Mouse (Mus musculus) c-Kit-positive CD71-negative TER-119-negative erythroid progenitor cells, embryonic 14.5 days (primary cell): ENCODE measurements around the gene Lrrc30.

Experiments used
- DNase-seq: peaks from one replicate; pipeline ENCODE4 v3.0.0-alpha.2; 2013; ENCODE audit warnings: low read depth

Gene Lrrc30

DNA sequence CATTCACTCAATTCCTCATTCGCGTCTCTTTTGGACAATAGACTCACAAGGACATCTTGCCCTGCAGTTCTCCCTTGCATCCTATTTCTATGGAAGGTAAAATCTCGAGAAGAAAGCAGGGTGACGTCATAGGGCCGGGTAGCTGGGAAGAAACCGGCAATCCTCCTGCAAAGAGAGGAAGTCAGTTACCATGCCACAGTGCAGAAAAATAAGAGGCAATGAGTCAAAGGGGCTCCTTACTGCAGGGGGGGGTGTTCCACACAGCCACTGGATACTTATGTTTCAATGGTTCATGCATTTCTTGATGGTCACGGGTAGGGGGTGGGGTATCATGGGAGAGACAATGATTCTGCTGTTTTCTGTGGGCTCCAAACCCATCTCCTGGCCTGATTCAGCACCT lies 49.1 kb downstream of the Lrrc30 start:
- DNase-seq, result no peak

DNA sequence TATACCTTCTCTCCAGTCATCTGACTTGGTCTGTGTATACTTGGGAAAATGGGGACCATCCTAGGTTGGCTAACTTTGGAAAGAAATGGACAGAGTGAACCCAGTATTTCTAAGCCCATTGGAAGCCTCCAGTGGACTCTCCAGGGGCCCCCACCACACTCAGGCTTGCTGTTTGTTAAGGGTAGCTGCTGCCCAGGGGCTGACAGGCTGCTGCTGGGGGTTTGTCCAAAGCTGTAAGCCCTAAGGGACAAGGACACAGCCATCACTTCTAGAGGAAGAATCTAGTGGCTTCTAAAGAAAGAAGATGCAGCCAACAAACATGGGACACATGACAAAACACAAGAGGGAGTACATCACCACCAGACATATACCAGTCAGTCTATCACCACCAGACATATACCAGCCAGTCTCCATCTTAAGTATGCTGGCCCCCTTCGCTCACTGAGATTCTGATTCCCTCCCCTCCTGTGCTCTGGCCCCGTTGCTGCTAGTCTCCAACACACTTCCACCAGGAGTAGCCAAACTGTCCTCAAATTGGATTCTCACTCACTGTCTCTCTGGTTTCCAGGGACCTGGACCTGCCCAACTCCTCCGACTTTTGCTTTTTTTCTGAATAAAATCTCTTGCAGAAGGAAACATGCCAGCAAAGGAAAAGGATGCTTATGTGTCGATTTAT lies 49.7 kb downstream of the Lrrc30 start:
- no peak for DNase-seq

DNA sequence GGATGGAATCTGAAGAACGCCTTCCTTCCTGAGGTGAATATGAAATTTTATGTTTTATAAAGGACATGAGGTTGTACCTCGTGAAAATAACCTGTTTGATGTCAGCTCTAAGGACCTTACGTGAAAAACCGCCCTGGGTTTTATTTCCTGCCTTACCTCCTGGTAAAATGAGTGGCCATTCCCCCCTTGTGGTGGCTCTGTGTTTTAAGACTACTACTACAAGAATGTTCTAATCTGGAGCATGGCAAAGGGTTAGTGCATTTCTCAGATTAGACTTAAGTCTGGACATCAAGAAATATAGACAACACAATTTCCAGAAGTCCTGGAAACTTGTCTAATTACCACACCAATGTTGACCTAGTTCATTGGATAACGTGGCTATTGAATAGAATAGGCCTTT lies 50.7 kb downstream of the Lrrc30 start:
- no peak for DNase-seq
